Mouse (Mus musculus): ENCODE results near the gene Mlf1.
A peak's percentile ranks its signal among the peaks of the same experiment; 100 is the strongest.

DNA sequence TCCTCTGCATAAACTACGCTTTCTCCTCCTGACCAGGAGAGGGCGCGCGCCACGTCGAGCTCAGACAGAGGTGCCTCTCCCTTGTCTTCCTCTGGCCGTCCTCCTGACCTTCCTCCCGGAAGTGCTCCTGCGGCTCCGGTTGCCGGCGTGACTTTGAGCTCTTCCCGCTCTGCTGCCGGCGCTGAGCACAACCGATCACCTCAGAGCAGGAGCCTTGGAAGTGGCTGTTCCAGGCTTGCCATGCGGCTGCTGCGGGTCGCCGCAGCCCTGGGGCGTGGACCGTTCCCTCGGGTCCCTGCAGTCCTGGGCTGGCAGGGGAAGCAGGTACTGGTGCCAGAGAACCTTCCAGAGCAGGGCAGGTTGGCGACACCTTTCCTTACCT lies 56.1 kb downstream of the Mlf1 start, which contains the start of gene Gfm1:
- TF ChIP-seq CTCF (IDR thresholded peaks at IDR 0.05; ENCODE audit: extremely low read depth, insufficient read depth, low read length) (peak; percentile 81), POLR2A (IDR thresholded peaks at IDR 0.05; ENCODE audit: extremely low read depth, insufficient read depth, low read length) (peak; percentile 58; the same call in 1 of the 2 replicates)

All from cortical plate, adult 2 months (tissue).